In genomic region chr12:112747606-112747970, GRCm38 (mm10) we compare ENCODE assay signal across 10 mouse cellular contexts. TPM values are rescaled to one million over a fixed set of nuclear protein-coding genes. Genes with fewer than 3 reads are reported as not detected.
DNase-seq lines count a peak whose midpoint lies in the region; ATAC-seq and TF ChIP-seq lines count a peak whose summit lies in the region.
"Had no signal": no experiment of that assay in that cellular context is flagged by ENCODE, and none has a peak within 500 bp of the region (broad histone marks: within the 10 kb centered on the region; RNA-seq: fewer than 3 reads in every experiment).

No protein-coding gene starts in this region.

- no peaks in the 10 kb centered on the region; the same call in 1 of the 2 replicates for H3K79me2 ChIP-seq in MEL (ENCODE audit: control insufficient read depth, insufficient read depth, low read length, poor library complexity)

- 76% methylated on average over 8 of the region's 8 CpGs for WGBS in heart, embryonic 14.5 days
- WGBS in heart, embryonic 12.5 days: 76% methylated on average over 8 of the region's 8 CpGs
- 77% methylated on average over 8 of the region's 8 CpGs for WGBS in forebrain, embryonic 13.5 days
- 74% methylated on average over 8 of the region's 8 CpGs for WGBS in limb, embryonic 13.5 days

- peaks cover 6% of the 10 kb centered on the region; the same call in 1 of the 2 replicates for H3K27me3 ChIP-seq in heart, embryonic 14.5 days (ENCODE audit: control insufficient read depth, insufficient read depth, low read length)
- 0 out of 2 replicates have a peak, but pooled peaks cover 3% of the 10 kb centered on the region for H3K27me3 ChIP-seq in heart, embryonic 12.5 days (replicated peaks)
- peaks cover 8 to 16% of the 10 kb centered on the region in 2 experiments for H3K27me3 ChIP-seq in MEL (ENCODE audit: control insufficient read depth in 1 of 2, insufficient read depth in 2 of 2, low read length in 2 of 2)
- no peaks in the 10 kb centered on the region for H3K27me3 ChIP-seq in forebrain, embryonic 13.5 days
- 0 out of 2 replicates have a peak, but pooled peaks cover 4% of the 10 kb centered on the region for H3K27me3 ChIP-seq in limb, embryonic 13.5 days

- TF ChIP-seq CTCF in MEL (IDR thresholded peaks at IDR 0.05 in 2 of 3, conservative IDR thresholded peaks at IDR 0.05 in 1 of 3; ENCODE audit: control insufficient read depth in 1 of 3, insufficient read depth in 1 of 3, low read depth in 2 of 3, low read length in 3 of 3, poor library complexity in 1 of 3, severe bottlenecking in 1 of 3): no peak

- H3K9ac ChIP-seq in heart, embryonic 14.5 days (ENCODE audit: low read length): peak overlapping the region; percentile 9; the same call in 1 of the 2 replicates
- no peak overlapping the region for H3K9ac ChIP-seq in heart, embryonic 12.5 days
- H3K9ac ChIP-seq in MEL (ENCODE audit: control insufficient read depth, low read depth, low read length, poor library complexity, severe bottlenecking): no peak overlapping the region
- peak overlapping the region; percentile 43 for H3K9ac ChIP-seq in forebrain, embryonic 13.5 days
- H3K9ac ChIP-seq in limb, embryonic 13.5 days: peak overlapping the region; percentile 35; the same call in 1 of the 2 replicates

- H3K36me3 ChIP-seq in heart, embryonic 14.5 days (ENCODE audit: control insufficient read depth, insufficient read depth, low read length): peaks cover 10% of the 10 kb centered on the region; the same call in 1 of the 2 replicates
- H3K36me3 ChIP-seq in heart, embryonic 12.5 days: peaks cover 7% of the 10 kb centered on the region; the same call in 1 of the 2 replicates
- peaks cover 0 to 10% of the 10 kb centered on the region in 2 experiments; a peak in 2 of 4 replicates for H3K36me3 ChIP-seq in MEL (ENCODE audit: control insufficient read depth in 1 of 2, insufficient read depth in 2 of 2, low read length in 2 of 2)
- H3K36me3 ChIP-seq in forebrain, embryonic 13.5 days (ENCODE audit: poor library complexity, severe bottlenecking): peaks cover 23% of the 10 kb centered on the region
- H3K36me3 ChIP-seq in limb, embryonic 13.5 days: peaks cover 25% of the 10 kb centered on the region

- peaks cover 11 to 23% of the 10 kb centered on the region in 2 experiments for H3K4me1 ChIP-seq in heart, embryonic 14.5 days (ENCODE audit: control insufficient read depth in 2 of 2, insufficient read depth in 2 of 2, low read length in 2 of 2)
- peaks cover 32% of the 10 kb centered on the region for H3K4me1 ChIP-seq in heart, embryonic 12.5 days (replicated peaks)
- peaks cover 6 to 11% of the 10 kb centered on the region in 2 experiments; a peak in 3 of 4 replicates for H3K4me1 ChIP-seq in MEL (ENCODE audit: control insufficient read depth in 1 of 2, insufficient read depth in 2 of 2, low read length in 2 of 2)
- peaks cover 26% of the 10 kb centered on the region for H3K4me1 ChIP-seq in forebrain, embryonic 13.5 days
- peaks cover 10% of the 10 kb centered on the region for H3K4me1 ChIP-seq in limb, embryonic 13.5 days

- no peak; a peak in 1 of 4 replicates for TF ChIP-seq POLR2A in MEL (IDR thresholded peaks at IDR 0.05; ENCODE audit: control insufficient read depth in 1 of 2, insufficient read depth in 1 of 2, low read depth in 1 of 2, low read length in 2 of 2, poor library complexity in 1 of 2)

- H3K9me3 ChIP-seq in heart, embryonic 14.5 days (ENCODE audit: control insufficient read depth, low read length): no peaks in the 10 kb centered on the region
- H3K9me3 ChIP-seq in heart, embryonic 12.5 days (replicated peaks): no peaks in the 10 kb centered on the region
- no peaks in the 10 kb centered on the region for H3K9me3 ChIP-seq in MEL (replicated peaks; ENCODE audit: insufficient read depth, low read length)
- H3K9me3 ChIP-seq in forebrain, embryonic 13.5 days (replicated peaks): no peaks in the 10 kb centered on the region
- no peaks in the 10 kb centered on the region for H3K9me3 ChIP-seq in limb, embryonic 13.5 days

- H3K4me3 ChIP-seq in heart, embryonic 14.5 days (ENCODE audit: control insufficient read depth in 1 of 2, insufficient read depth in 1 of 2, low read depth in 1 of 2, low read length in 2 of 2): no peak overlapping the region
- H3K4me3 ChIP-seq in heart, embryonic 12.5 days: no peak overlapping the region
- H3K4me3 ChIP-seq in MEL (ENCODE audit: control insufficient read depth in 1 of 2, insufficient read depth in 1 of 2, low read depth in 2 of 2, low read length in 2 of 2): no peak overlapping the region
- H3K4me3 ChIP-seq in forebrain, embryonic 13.5 days: no peak overlapping the region
- no peak overlapping the region for H3K4me3 ChIP-seq in limb, embryonic 13.5 days

- H3K27ac ChIP-seq in heart, embryonic 14.5 days (replicated peaks in 1 of 2; ENCODE audit: control insufficient read depth in 1 of 2, insufficient read depth in 1 of 2, low read depth in 2 of 2, low read length in 2 of 2): no peak overlapping the region
- no peak overlapping the region for H3K27ac ChIP-seq in heart, embryonic 12.5 days (ENCODE audit: poor library complexity, severe bottlenecking)
- H3K27ac ChIP-seq in MEL (ENCODE audit: control insufficient read depth, low read depth, low read length): no peak overlapping the region
- H3K27ac ChIP-seq in forebrain, embryonic 13.5 days: peak overlapping the region; percentile 78
- peak overlapping the region; percentile 73; the same call in 1 of the 2 replicates for H3K27ac ChIP-seq in limb, embryonic 13.5 days

- no peak for ATAC-seq in heart, embryonic 14.5 days (ENCODE audit: insufficient number of reproducible peaks, insufficient read depth, low FRiP score, low read depth)
- ATAC-seq in heart, embryonic 12.5 days (ENCODE audit: insufficient number of reproducible peaks, low FRiP score): no peak
- peak; percentile 9; the same call in 1 of the 2 replicates for ATAC-seq in forebrain, embryonic 13.5 days
- no peak for ATAC-seq in limb, embryonic 13.5 days (ENCODE audit: low FRiP score, low read depth)
- ATAC-seq: CD4-positive, CD25-positive, alpha-beta regulatory T cell, adult 4 months had no signal

- no peak for TF ChIP-seq EP300 in MEL (IDR thresholded peaks at IDR 0.05; ENCODE audit: low read depth in 1 of 2, low read length in 2 of 2)

- TF ChIP-seq RAD21 in MEL (IDR thresholded peaks at IDR 0.05; ENCODE audit: low read depth, low read length): no peak

- H3K4me2 ChIP-seq in heart, embryonic 14.5 days (ENCODE audit: low read length): no peak overlapping the region
- no peak overlapping the region for H3K4me2 ChIP-seq in heart, embryonic 12.5 days
- no peak overlapping the region for H3K4me2 ChIP-seq in forebrain, embryonic 13.5 days
- H3K4me2 ChIP-seq in limb, embryonic 13.5 days (replicated peaks): 0 out of 2 replicates have a peak overlapping the region, but pooled peaks have one; percentile 47

- DNase-seq in MEL (ENCODE audit: low read depth, low spot score): peak; percentile 34
- DNase-seq in B cell, adult 2 months: no peak
- no peak for DNase-seq in adrenal gland, adult 2 months
- no peak for DNase-seq in kidney, adult 11 months
- DNase-seq: thymus, adult 18-20 months had no signal

TF ChIP-seq in MEL, 35 proteins besides CTCF, POLR2A, EP300 and RAD21 (continues in another document):
- TF ChIP-seq ELF1 (IDR thresholded peaks at IDR 0.05; ENCODE audit: low read depth, low read length) (no peak), MYB (IDR thresholded peaks at IDR 0.05; ENCODE audit: low read depth, low read length) (no peak), CHD1 (IDR thresholded peaks at IDR 0.05; ENCODE audit: low read depth, low read length) (no peak), SMC3 (IDR thresholded peaks at IDR 0.05; ENCODE audit: low read depth, low read length) (no peak), E2F4 (IDR thresholded peaks at IDR 0.05; ENCODE audit: borderline replicate concordance, low read depth, low read length) (no peak), BHLHE40 (IDR thresholded peaks at IDR 0.05; ENCODE audit: borderline replicate concordance, low read depth, low read length) (no peak)

RNA-seq across cellular contexts. Expression of gene Pld4, which starts 12.9 kb away (rescaled TPM):
- polyA plus RNA-seq in heart, embryonic 14.5 days (2014; fragmentation: Nextera tagmentation; extraction: Ambion mirVana): 6.0 and 6.8 TPM in 2 replicates
- polyA plus RNA-seq in heart, embryonic 12.5 days (2016; fragmentation: Nextera tagmentation; extraction: Ambion mirVana): 3.0 and 4.2 TPM in 2 replicates
- total RNA-seq in MEL (2012; rRNA removed): 9.7 and 9.8 TPM in 2 replicates
- 10 to 100 TPM in 1 of 2 experiments, not detected in 1; 16.4 TPM for polyA plus RNA-seq in MEL (2012; ENCODE audit: insufficient read depth in 1 of 2, insufficient read length in 2 of 2, low read depth in 1 of 2, low replicate concordance in 2 of 2, missing spikeins in 1 of 2)
- 2.9 and 3.8 TPM in 2 replicates for polyA plus RNA-seq in forebrain, embryonic 13.5 days (2015; fragmentation: Nextera tagmentation; extraction: Ambion mirVana)
- polyA plus RNA-seq in limb, embryonic 13.5 days (2015; fragmentation: Nextera tagmentation; extraction: Ambion mirVana): 6.1 and 7.2 TPM in 2 replicates
- 10 to 100 TPM; 10.1 to 13.0 TPM for total RNA-seq in adrenal gland, adult 2 months (2021)
- 28.0 and 29.5 TPM in 2 replicates for polyA plus RNA-seq in adrenal gland, adult 2 months (2012; rRNA removed)

RNA-seq across cellular contexts. Expression of gene Cep170b, which starts 27.3 kb away (rescaled TPM):
- 5.0 and 6.1 TPM in 2 replicates for polyA plus RNA-seq in heart, embryonic 14.5 days (2014; fragmentation: Nextera tagmentation; extraction: Ambion mirVana)
- polyA plus RNA-seq in heart, embryonic 12.5 days (2016; fragmentation: Nextera tagmentation; extraction: Ambion mirVana): 7.0 and 7.3 TPM in 2 replicates
- total RNA-seq in MEL (2012; rRNA removed): 40.0 and 49.7 TPM in 2 replicates
- 10 to 100 TPM in 1 of 2 experiments, not detected in 1; 64.0 TPM for polyA plus RNA-seq in MEL (2012; ENCODE audit: insufficient read depth in 1 of 2, insufficient read length in 2 of 2, low read depth in 1 of 2, low replicate concordance in 2 of 2, missing spikeins in 1 of 2)
- polyA plus RNA-seq in forebrain, embryonic 13.5 days (2015; fragmentation: Nextera tagmentation; extraction: Ambion mirVana): 11.0 and 13.1 TPM in 2 replicates
- 14.7 and 16.6 TPM in 2 replicates for polyA plus RNA-seq in limb, embryonic 13.5 days (2015; fragmentation: Nextera tagmentation; extraction: Ambion mirVana)
- 10 to 100 TPM; 48.8 to 52.1 TPM for total RNA-seq in adrenal gland, adult 2 months (2021)
- 49.0 and 52.5 TPM in 2 replicates for polyA plus RNA-seq in adrenal gland, adult 2 months (2012; rRNA removed)

RNA-seq across cellular contexts. Expression of gene Ahnak2, which starts 54.9 kb away (rescaled TPM):
- polyA plus RNA-seq in heart, embryonic 14.5 days (2014; fragmentation: Nextera tagmentation; extraction: Ambion mirVana): 1.9 and 3.1 TPM in 2 replicates
- 1.3 and 1.4 TPM in 2 replicates for polyA plus RNA-seq in heart, embryonic 12.5 days (2016; fragmentation: Nextera tagmentation; extraction: Ambion mirVana)
- total RNA-seq in MEL (2012; rRNA removed): 1.2 and 2.6 TPM in 2 replicates
- 10 to 100 TPM in 1 of 2 experiments, not detected in 1; 11.4 TPM for polyA plus RNA-seq in MEL (2012; ENCODE audit: insufficient read depth in 1 of 2, insufficient read length in 2 of 2, low read depth in 1 of 2, low replicate concordance in 2 of 2, missing spikeins in 1 of 2)
- 0.25 and 0.35 TPM in 2 replicates for polyA plus RNA-seq in forebrain, embryonic 13.5 days (2015; fragmentation: Nextera tagmentation; extraction: Ambion mirVana)
- 0.61 and 0.64 TPM in 2 replicates for polyA plus RNA-seq in limb, embryonic 13.5 days (2015; fragmentation: Nextera tagmentation; extraction: Ambion mirVana)
- total RNA-seq in adrenal gland, adult 2 months (2021): 10 to 100 TPM in 1 of 2 experiments, 1 to 10 TPM in 1; 3.6 to 10.0 TPM
- polyA plus RNA-seq in adrenal gland, adult 2 months (2012; rRNA removed): 1.7 and 2.2 TPM in 2 replicates
- polyA plus RNA-seq: CD4-positive, CD25-positive, alpha-beta regulatory T cell, adult 4 months had no signal

Comparison
In these comparisons a context has a peak if more than half of its experiments do, and no peak if none do; other contexts are left out.
1. H3K9ac ChIP-seq: peak in heart, embryonic 14.5 days (single experiment), forebrain, embryonic 13.5 days (single experiment) and limb, embryonic 13.5 days (single experiment); none in heart, embryonic 12.5 days (single experiment) and MEL (single experiment).
2. H3K27ac ChIP-seq: peak in forebrain, embryonic 13.5 days (single experiment) and limb, embryonic 13.5 days (single experiment); none in heart, embryonic 14.5 days (0 of 2), heart, embryonic 12.5 days (single experiment) and MEL (single experiment).